Mouse (Mus musculus) kidney, embryonic 14.5 days (tissue): ENCODE data around the gene Lman1l. TPM values are rescaled to one million over a fixed set of nuclear protein-coding genes. Genes with fewer than 3 reads are reported as not detected.

Experiments
- ATAC-seq: fragments of 200-750 bp; cut with Nextera tagmentation; 2 replicates; pipeline ENCODE4 v1.8.0; 2017; ENCODE audit warnings: moderate number of reproducible peaks, mild to moderate bottlenecking, moderate TSS enrichment, moderate library complexity; ENCODE audit not compliant: low FRiP score, low TSS enrichment
- H3K27ac ChIP-seq: fragments of 300-500 bp; sonication (generic); 2 replicates; pipeline ENCODE4 v1.5.1; 2014; ENCODE audit warnings: low read depth, mild to moderate bottlenecking, low read length, moderate library complexity, mixed read lengths
- H3K27me3 ChIP-seq: fragments of 300-500 bp; sonication (generic); 2 replicates; pipeline ENCODE4 v1.6.1; 2014; ENCODE audit warnings: mild to moderate bottlenecking, low read length; ENCODE audit not compliant: control insufficient read depth, insufficient read depth
- H3K36me3 ChIP-seq: fragments of 300-500 bp; sonication (generic); 2 replicates; pipeline ENCODE4 v1.6.1; 2014; ENCODE audit warnings: low read length, mixed read lengths; ENCODE audit not compliant: control insufficient read depth, insufficient read depth
- H3K4me1 ChIP-seq: fragments of 300-500 bp; sonication (generic); 2 replicates; pipeline ENCODE4 v1.6.1; 2014; ENCODE audit warnings: low read length, mixed read lengths; ENCODE audit not compliant: control insufficient read depth, insufficient read depth
- H3K4me2 ChIP-seq: fragments of 300-500 bp; sonication (generic); replicated peaks from 2 replicates; pipeline ENCODE4 v1.6.1; 2014; ENCODE audit warnings: low read depth, mild to moderate bottlenecking, low read length
- H3K4me3 ChIP-seq: fragments of 300-500 bp; sonication (generic); 2 replicates; pipeline ENCODE4 v1.5.1; 2014; ENCODE audit warnings: mild to moderate bottlenecking, low read length
- H3K9ac ChIP-seq: fragments of 300-500 bp; sonication (generic); 2 replicates; pipeline ENCODE4 v1.6.1; 2014; ENCODE audit warnings: low read depth, mild to moderate bottlenecking, low read length, moderate library complexity
- H3K9me3 ChIP-seq: fragments of 300-500 bp; sonication (generic); 2 replicates; pipeline ENCODE4 v1.6.1; 2016; ENCODE audit warnings: low read length; ENCODE audit not compliant: control insufficient read depth
- WGBS: fragments of 180-500 bp; shearing (Covaris S2); extraction: QIAGEN DNeasy Blood & Tissue Kit; methylation state at CpG from one replicate; pipeline ENCODE4 v1.1.7; 2014; 5-methylcytosine and 5-hydroxymethylcytosine counted together
- polyA plus RNA-seq: library from polyadenylated mRNA; unstranded; fragments of >200 nt; fragmentation: Nextera tagmentation; extraction: Ambion mirVana; gene quantifications from 2 replicates; pipeline ENCODE4 v1.2.1, GENCODE M21; 2014

The Lman1l gene
- polyA plus RNA-seq, 1 experiment from 2014 or later, result not detected

DNA sequence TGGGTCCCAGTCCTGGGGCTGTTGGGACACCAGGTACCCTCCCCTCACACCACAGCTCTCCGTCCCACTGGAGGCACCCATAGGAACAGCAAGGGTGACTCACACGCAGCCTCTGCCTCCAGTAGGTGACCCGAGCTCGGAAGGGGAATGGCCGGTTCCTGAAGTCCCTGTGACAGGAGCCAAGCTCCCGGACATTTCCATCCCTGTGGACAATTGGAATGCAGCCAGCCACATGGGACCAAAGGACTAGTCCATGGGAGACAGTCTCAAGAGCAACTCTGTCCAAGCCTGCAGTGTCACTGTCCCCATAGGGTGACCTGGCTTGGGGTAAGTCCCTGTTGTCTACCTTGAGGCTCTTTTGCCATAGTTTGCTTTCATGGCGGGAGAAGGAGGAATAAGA lies 6.6 kb downstream of the Lman1l start:
- Histone ChIP-seq H3K9me3 (no peaks in the 10 kb centered on the region), H3K4me3 (no peak overlapping the region), H3K9ac (no peak overlapping the region), H3K27ac (no peak overlapping the region), H3K4me1 (no peaks in the 10 kb centered on the region), H3K4me2 (no peak overlapping the region), H3K27me3 (no peaks in the 10 kb centered on the region), H3K36me3 (no peaks in the 10 kb centered on the region)
- 84% methylated on average over 7 of the region's 7 CpGs for WGBS
- no peak for ATAC-seq

DNA sequence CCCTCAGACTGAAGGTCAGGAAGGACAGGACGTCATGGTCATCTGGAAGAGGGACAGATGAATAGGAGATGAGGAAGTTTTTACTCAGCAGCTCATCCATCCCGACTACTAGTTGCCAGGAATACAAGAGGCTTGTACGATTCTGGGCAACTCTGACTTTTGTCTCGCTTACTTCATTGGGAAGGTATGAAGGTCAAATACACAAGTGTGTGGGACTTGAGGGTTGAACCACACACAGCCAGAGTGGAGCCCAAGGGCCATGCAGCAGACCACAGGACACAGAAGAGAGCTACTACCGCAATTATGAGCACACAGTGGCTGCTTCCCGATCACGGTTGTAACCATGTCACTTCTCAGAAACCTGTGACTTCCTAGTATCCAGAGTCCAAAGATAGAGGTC lies 8.0 kb downstream of the Lman1l start:
- WGBS, result 78% methylated on average over 7 of the region's 7 CpGs
- H3K4me2 ChIP-seq, result no peak overlapping the region
- H3K27ac ChIP-seq, result no peak overlapping the region
- no peaks in the 10 kb centered on the region for H3K27me3 ChIP-seq
- H3K9ac ChIP-seq, result no peak overlapping the region
- H3K4me3 ChIP-seq, result no peak overlapping the region
- no peak for ATAC-seq
- H3K4me1 ChIP-seq, result no peaks in the 10 kb centered on the region
- no peaks in the 10 kb centered on the region for H3K9me3 ChIP-seq
- H3K36me3 ChIP-seq, result no peaks in the 10 kb centered on the region

DNA sequence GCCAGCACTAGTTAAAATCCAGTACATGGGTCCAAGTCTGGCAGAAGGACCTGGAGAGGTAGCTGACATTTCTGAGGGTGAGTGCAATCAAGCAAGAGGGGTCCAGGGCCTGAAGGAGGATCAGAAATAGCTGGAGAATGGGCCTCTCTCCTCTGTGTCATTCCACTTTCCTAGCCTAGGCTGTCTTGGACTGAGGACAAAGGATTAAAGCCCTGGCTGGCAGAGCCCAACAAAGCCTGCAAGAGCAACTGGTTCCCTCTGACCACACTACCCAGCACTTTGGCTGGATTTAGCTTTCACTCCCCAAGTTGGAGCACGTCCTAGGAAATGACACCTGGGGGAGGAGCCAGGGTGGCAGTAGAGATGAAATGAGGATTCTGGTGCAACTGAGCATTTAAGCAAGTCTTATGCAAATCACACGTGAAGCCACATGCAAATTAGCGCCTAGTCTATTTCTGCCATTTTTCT lies 10.2 kb downstream of the Lman1l start:
- Histone ChIP-seq H3K9ac (no peak overlapping the region), H3K27me3 (no peaks in the 10 kb centered on the region), H3K4me1 (0 out of 2 replicates have a peak, but pooled peaks cover 4% of the 10 kb centered on the region), H3K4me2 (no peak overlapping the region), H3K36me3 (no peaks in the 10 kb centered on the region), H3K4me3 (no peak overlapping the region), H3K9me3 (no peaks in the 10 kb centered on the region), H3K27ac (no peak overlapping the region)
- WGBS, result 51% methylated on average over 3 of the region's 3 CpGs
- ATAC-seq, result no peak

DNA sequence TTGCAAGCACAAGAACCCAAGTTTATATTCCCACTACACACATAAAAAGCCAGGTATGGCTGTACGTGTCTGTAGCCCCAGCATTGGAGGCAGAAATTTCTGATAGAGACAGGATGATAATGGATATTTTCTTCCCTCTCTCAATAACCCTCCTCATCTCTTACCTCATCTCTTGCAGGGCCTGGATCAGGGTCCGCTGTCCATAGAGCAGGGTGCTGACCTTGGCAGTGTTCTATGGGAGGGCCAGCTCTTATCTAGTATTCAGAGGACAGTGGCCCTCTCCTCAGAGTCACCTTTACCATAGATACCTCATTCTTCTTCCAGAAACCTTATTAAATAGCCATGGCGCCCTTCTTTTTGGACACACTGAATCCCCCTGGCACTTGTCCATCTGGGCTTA lies 10.8 kb downstream of the Lman1l start:
- no peak for ATAC-seq
- H3K4me3 ChIP-seq, result no peak overlapping the region

DNA sequence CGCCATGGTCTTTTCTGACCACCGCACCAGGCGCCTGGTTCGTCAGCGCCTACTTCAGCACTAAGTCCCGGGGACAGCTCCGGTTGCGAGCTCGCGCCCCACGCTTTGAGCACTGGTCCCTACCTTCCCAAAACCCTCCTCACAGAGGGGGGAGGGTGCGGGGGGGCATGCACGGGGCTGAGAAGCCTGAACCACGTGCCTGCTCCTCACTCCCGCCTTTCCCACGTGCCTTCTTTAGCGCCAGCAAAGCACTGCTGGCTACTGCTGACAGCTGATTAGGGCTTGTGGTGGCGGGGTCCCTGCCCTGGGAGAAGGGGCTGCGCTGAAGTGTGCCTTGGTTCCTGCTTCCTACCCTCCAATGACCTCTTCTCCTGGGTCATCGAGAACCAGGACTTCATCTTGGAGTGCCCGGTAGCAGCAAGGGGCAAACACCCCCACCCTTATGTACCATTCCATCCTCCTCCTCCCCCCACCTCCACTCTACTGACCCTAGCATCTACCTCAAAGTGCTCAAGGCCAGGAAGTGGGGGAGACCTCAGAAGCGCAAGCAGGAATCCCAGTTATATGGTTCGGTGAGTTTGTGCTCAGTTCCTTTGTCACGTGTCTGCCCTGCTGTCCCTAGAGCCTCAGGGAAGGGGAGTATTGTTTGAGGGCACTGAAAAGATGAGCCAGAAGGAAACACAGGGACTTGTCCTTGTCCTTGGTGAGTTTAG lies 14.3 kb downstream of the Lman1l start, which contains the start of gene Cplx3:
Cplx3 (minus strand) TSS at position 143 of the 713 bp plus-strand sequence.
- H3K4me2 ChIP-seq, result no peak within 1 kb of the TSS; the same call in 1 of the 2 replicates
- peak; percentile 65 for ATAC-seq

More for the DNA sequence above, 10.8 kb downstream of the Lman1l start:
- WGBS, result 66% methylated on average over 3 of the region's 3 CpGs
- no peak overlapping the region for H3K27ac ChIP-seq
- H3K9ac ChIP-seq, result no peak overlapping the region
- H3K9me3 ChIP-seq, result no peaks in the 10 kb centered on the region
- no peak overlapping the region for H3K4me2 ChIP-seq
- 0 out of 2 replicates have a peak, but pooled peaks cover 4% of the 10 kb centered on the region for H3K4me1 ChIP-seq
- H3K36me3 ChIP-seq, result no peaks in the 10 kb centered on the region
- no peaks in the 10 kb centered on the region for H3K27me3 ChIP-seq

DNA sequence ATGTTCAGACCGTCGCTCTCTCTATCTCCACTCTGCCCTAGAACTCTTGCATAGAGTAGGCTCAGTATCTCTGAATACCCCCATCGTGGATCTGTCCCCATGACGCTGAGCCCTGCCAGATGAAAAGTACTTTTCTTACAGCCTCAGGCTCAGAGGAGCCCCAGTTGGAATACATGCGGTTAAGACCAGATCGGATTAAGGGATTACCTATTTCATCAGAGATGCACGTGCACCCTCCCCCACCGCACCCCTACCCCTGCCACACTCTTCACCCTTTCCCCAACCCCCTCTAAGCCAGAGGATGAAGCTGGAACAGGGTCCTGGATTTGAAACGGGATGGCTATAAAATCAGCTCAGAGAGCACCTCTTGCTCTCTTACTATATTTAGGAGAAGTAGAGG lies 15.1 kb downstream of the Lman1l start:
- ATAC-seq, result no peak
- Histone ChIP-seq H3K27ac (no peak overlapping the region), H3K4me1 (peaks cover 12% of the 10 kb centered on the region), H3K27me3 (no peaks in the 10 kb centered on the region), H3K9ac (no peak overlapping the region), H3K4me2 (no peak overlapping the region), H3K4me3 (no peak overlapping the region), H3K9me3 (no peaks in the 10 kb centered on the region), H3K36me3 (no peaks in the 10 kb centered on the region)
- WGBS, result 25% methylated on average over 9 of the region's 9 CpGs

More for the DNA sequence above, 14.3 kb downstream of the Lman1l start, which contains the start of gene Cplx3:
- H3K27ac ChIP-seq, result no peak within 1 kb of the TSS
- no peaks in the 10 kb centered on the region for H3K9me3 ChIP-seq
- 0 out of 2 replicates have a peak, but pooled peaks cover 4% of the 10 kb centered on the region for H3K4me1 ChIP-seq
- no peak within 1 kb of the TSS for H3K9ac ChIP-seq
- no peaks in the 10 kb centered on the region for H3K27me3 ChIP-seq
- H3K36me3 ChIP-seq, result no peaks in the 10 kb centered on the region
- H3K4me3 ChIP-seq, result no peak within 1 kb of the TSS
- whole genome bisulfite sequencing, result 5% methylated on average over 24 of the region's 24 CpGs

DNA sequence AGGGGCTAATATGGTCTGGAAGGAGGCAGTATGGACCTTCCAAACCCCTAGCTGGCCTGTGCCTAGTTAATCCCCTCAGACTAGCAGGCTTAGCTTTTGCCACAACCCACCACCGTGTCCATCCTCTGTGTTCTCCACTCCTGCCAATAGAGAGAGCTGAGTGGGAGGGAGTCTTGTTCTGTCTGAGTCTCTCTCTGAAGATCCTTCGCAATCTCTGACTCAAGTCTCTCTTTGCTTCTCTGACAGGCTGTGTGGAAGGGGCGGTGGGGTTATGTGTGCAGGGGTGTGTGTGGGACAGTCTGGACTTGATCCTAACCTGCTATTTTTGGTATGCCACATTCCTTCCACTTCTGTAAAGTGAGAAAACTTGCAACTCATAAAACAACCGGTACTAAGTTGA lies 15.7 kb downstream of the Lman1l start:
- Histone ChIP-seq H3K9me3 (no peaks in the 10 kb centered on the region), H3K4me3 (no peak overlapping the region), H3K4me2 (no peak overlapping the region), H3K4me1 (peaks cover 15% of the 10 kb centered on the region), H3K27ac (no peak overlapping the region), H3K9ac (no peak overlapping the region), H3K36me3 (no peaks in the 10 kb centered on the region), H3K27me3 (no peaks in the 10 kb centered on the region)
- WGBS, result 83% methylated on average over 4 of the region's 4 CpGs
- no peak for ATAC-seq

DNA sequence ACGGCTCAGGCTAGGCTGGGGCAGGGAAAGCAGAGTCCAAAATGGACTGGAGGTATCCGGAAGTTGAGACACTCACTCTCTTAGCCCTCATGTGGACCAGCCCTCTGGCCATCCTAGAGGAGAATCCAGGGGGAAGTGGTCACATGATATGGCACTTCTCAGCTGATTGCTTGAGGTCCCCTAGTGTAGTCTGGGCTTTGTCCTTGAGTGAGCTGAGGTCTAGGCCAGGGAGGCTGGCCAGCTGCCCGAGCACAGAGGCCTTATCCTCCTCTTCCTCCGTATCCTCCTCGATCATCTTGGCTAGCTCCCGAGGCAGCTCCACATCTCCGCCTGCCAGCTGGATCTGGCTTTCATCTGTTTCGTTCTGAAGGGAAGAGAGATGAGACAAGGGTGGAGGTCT lies 18.5 kb downstream of the Lman1l start:
- no peak for ATAC-seq
- H3K9ac ChIP-seq, result no peak overlapping the region
- H3K4me1 ChIP-seq, result peaks cover 18% of the 10 kb centered on the region
- H3K27ac ChIP-seq, result no peak overlapping the region
- no peak overlapping the region for H3K4me3 ChIP-seq
- no peaks in the 10 kb centered on the region for H3K27me3 ChIP-seq
- H3K4me2 ChIP-seq, result no peak overlapping the region
- H3K9me3 ChIP-seq, result no peaks in the 10 kb centered on the region
- WGBS, result 71% methylated on average over 8 of the region's 8 CpGs
- no peaks in the 10 kb centered on the region for H3K36me3 ChIP-seq

DNA sequence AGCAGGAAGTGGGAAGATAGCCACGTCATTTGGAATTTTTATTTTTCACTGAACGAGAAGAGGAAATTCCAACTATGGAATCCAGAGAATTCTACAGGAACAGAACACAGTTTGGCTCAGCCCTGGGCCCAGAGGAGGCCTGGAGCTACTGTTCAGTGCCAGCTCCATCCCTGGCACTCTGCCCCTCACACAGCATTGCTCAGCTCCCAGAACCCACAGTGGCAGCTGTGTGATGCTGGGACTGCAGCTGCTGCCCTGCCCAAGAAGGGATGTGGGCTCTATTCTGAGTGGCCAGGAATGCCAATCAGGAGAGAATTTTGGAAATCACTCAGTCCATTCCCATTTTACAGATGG lies 19.2 kb downstream of the Lman1l start:
- no peaks in the 10 kb centered on the region for H3K9me3 ChIP-seq
- no peak overlapping the region for H3K4me3 ChIP-seq
- no peaks in the 10 kb centered on the region for H3K36me3 ChIP-seq
- no peak overlapping the region for H3K4me2 ChIP-seq
- H3K4me1 ChIP-seq, result peaks cover 17% of the 10 kb centered on the region
- H3K9ac ChIP-seq, result no peak overlapping the region
- H3K27ac ChIP-seq, result no peak overlapping the region
- no peak for ATAC-seq
- 48% methylated on average over 2 of the region's 2 CpGs for WGBS
- no peaks in the 10 kb centered on the region for H3K27me3 ChIP-seq
